In the genomic region with DNA sequence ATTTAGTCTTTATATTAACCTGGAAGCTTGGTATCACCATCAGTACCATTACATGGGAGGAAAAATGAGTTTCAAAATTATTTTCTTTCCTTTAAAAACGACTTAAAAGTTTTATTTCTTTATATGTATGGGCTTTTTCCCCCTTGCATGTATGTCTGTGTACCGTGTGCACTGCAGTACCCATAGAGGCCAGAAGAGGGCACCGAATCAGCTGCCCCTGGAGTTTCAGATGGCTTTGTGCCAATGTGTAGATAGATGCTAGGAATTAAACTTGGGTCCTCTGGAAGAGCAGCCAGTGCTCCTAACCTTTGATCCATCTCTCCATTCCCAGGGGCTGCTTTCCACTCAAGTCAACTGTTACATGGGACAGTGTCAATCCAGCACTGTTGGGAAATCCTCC, we compare ENCODE assay signal across 9 mouse cellular contexts.
A peak's percentile ranks its signal among the peaks of the same experiment; 100 is the strongest.
DNase-seq lines count a peak whose midpoint lies in the region; ATAC-seq and TF ChIP-seq lines count a peak whose summit lies in the region.
"Had no signal": no experiment of that assay in that cellular context is flagged by ENCODE, and none has a peak within 500 bp of the region (broad histone marks: within the 10 kb centered on the region; RNA-seq: fewer than 3 reads in every experiment).

No protein-coding gene starts in this region.

- 32% methylated on average over 3 of the region's 3 CpGs for WGBS in heart, adult 2 months
- 31% methylated on average over 3 of the region's 3 CpGs for WGBS in heart, embryonic 11.5 days (ENCODE audit: insufficient replicate concordance)
- WGBS in midbrain, postnatal 0 days: 32% methylated on average over 3 of the region's 3 CpGs

- H3K9me3 ChIP-seq in heart, embryonic 11.5 days (replicated peaks; ENCODE audit: control insufficient read depth, low read length): no peaks in the 10 kb centered on the region
- H3K9me3 ChIP-seq in midbrain, postnatal 0 days (ENCODE audit: low read length): no peaks in the 10 kb centered on the region

- TF ChIP-seq CTCF in heart, adult 2 months (IDR thresholded peaks at IDR 0.05): peak; percentile 76
- TF ChIP-seq CTCF in midbrain, postnatal 0 days (IDR thresholded peaks at IDR 0.05): peak; percentile 65

- no peaks in the 10 kb centered on the region for H3K36me3 ChIP-seq in heart, adult 2 months (ENCODE audit: control insufficient read depth, insufficient read depth, low read length)
- H3K36me3 ChIP-seq in heart, embryonic 11.5 days (ENCODE audit: control insufficient read depth, insufficient read depth, low read length): no peaks in the 10 kb centered on the region
- no peaks in the 10 kb centered on the region for H3K36me3 ChIP-seq in midbrain, postnatal 0 days (ENCODE audit: insufficient read depth, low read length)

- no peak overlapping the region for H3K27ac ChIP-seq in heart, adult 2 months
- no peak overlapping the region for H3K27ac ChIP-seq in heart, embryonic 11.5 days (ENCODE audit: low read depth, low read length)
- no peak overlapping the region for H3K27ac ChIP-seq in midbrain, postnatal 0 days (ENCODE audit: low read depth, low read length)

- no peak for DNase-seq in heart, adult 2 months
- peak; percentile 9 for DNase-seq in ovary, postnatal 36 days (ENCODE audit: low spot score)
- DNase-seq in ovary, adult 18-20 months (ENCODE audit: low spot score): no peak
- DNase-seq in embryo, embryonic 10.5 days (ENCODE audit: low spot score): peak; percentile 61
- DNase-seq in midbrain, postnatal 0 days (ENCODE audit: low spot score): peak; percentile 22
- no peak for DNase-seq in adipocyte (ENCODE audit: low spot score)
- DNase-seq in spleen, postnatal 14 days (ENCODE audit: low spot score in 2 of 2): no peak

- H3K27me3 ChIP-seq in heart, adult 2 months (ENCODE audit: control insufficient read depth, insufficient read depth, low read length): no peaks in the 10 kb centered on the region
- peaks cover 3% of the 10 kb centered on the region; the same call in 1 of the 2 replicates for H3K27me3 ChIP-seq in heart, embryonic 11.5 days (ENCODE audit: control insufficient read depth, insufficient read depth, low read length)
- H3K27me3 ChIP-seq in midbrain, postnatal 0 days (ENCODE audit: insufficient read depth, low read length): no peaks in the 10 kb centered on the region
- H3K27me3 ChIP-seq: megakaryocyte, embryonic 14.5 days had no signal

- no peak overlapping the region for H3K4me3 ChIP-seq in heart, adult 2 months
- H3K4me3 ChIP-seq in heart, embryonic 11.5 days (ENCODE audit: low read depth, low read length): no peak overlapping the region
- H3K4me3 ChIP-seq in midbrain, postnatal 0 days (ENCODE audit: low read depth, low read length): no peak overlapping the region
- H3K4me3 ChIP-seq: megakaryocyte, embryonic 14.5 days had no signal

- no peak for TF ChIP-seq EP300 in heart, adult 2 months (IDR thresholded peaks at IDR 0.05; ENCODE audit: insufficient read depth, low read depth, low read length)

- intact Hi-C loops in heart, adult 2 months (cut with DNase I): no loop called here

- ATAC-seq in heart, embryonic 11.5 days (replicated peaks; ENCODE audit: insufficient number of reproducible peaks, low FRiP score, low TSS enrichment): no peak
- no peak for ATAC-seq in midbrain, postnatal 0 days (ENCODE audit: low FRiP score)

- TF ChIP-seq POLR2A in heart, adult 2 months (IDR thresholded peaks at IDR 0.05; ENCODE audit: insufficient read depth, low read depth, low read length): no peak

- H3K4me2 ChIP-seq in heart, embryonic 11.5 days: no peak overlapping the region
- H3K4me2 ChIP-seq in midbrain, postnatal 0 days (ENCODE audit: low read depth, low read length, poor library complexity, severe bottlenecking): no peak overlapping the region

- no peak overlapping the region for H3K9ac ChIP-seq in heart, adult 2 months (ENCODE audit: low read depth, low read length)
- no peak overlapping the region for H3K9ac ChIP-seq in heart, embryonic 11.5 days (ENCODE audit: low read depth, low read length)
- no peak overlapping the region for H3K9ac ChIP-seq in midbrain, postnatal 0 days (replicated peaks; ENCODE audit: low read length, poor library complexity, severe bottlenecking)

- no peaks in the 10 kb centered on the region for H3K4me1 ChIP-seq in heart, adult 2 months (ENCODE audit: control insufficient read depth, insufficient read depth, low read length)
- no peaks in the 10 kb centered on the region for H3K4me1 ChIP-seq in heart, embryonic 11.5 days (ENCODE audit: control insufficient read depth, insufficient read depth, low read length)
- no peaks in the 10 kb centered on the region for H3K4me1 ChIP-seq in midbrain, postnatal 0 days (ENCODE audit: insufficient read depth, low read length)
- H3K4me1 ChIP-seq: megakaryocyte, embryonic 14.5 days had no signal

- H3K79me2 ChIP-seq in heart, adult 2 months (replicated peaks; ENCODE audit: control insufficient read depth, insufficient read depth, low read length): no peaks in the 10 kb centered on the region

Comparison
In these comparisons a context has a peak if more than half of its experiments do, and no peak if none do; other contexts are left out.
1. DNase-seq: peak in ovary, postnatal 36 days (single experiment), embryo, embryonic 10.5 days (single experiment) and midbrain, postnatal 0 days (single experiment); none in heart, adult 2 months (0 of 2), ovary, adult 18-20 months (single experiment), adipocyte (single experiment) and spleen, postnatal 14 days (0 of 2).